Mouse (Mus musculus): ENCODE measurements at regions not wholly inside any gene's neighbourhood (a gene's known extent, or its start where the extent isn't known, plus 50 kb on each side); places are given as distances from the start of the nearest gene placed in this dataset.

- ATAC-seq (replicated peaks; ENCODE audit: low read depth, poor library complexity, severe bottlenecking): no peak
Observed at GRCm38 (mm10) chr4:22274178-22274577, 83.2 kb upstream of the Fbxl4 start.

GRCm38 (mm10) chr4:22282536-22283323, 74.6 kb upstream of the Fbxl4 start:
- no peak for ATAC-seq (replicated peaks; ENCODE audit: low read depth, poor library complexity, severe bottlenecking)

- ATAC-seq (replicated peaks; ENCODE audit: low read depth, poor library complexity, severe bottlenecking): no peak
Observed at GRCm38 (mm10) chr4:22292169-22292568, 65.2 kb upstream of the Fbxl4 start.

- no peak for ATAC-seq (replicated peaks; ENCODE audit: low read depth, poor library complexity, severe bottlenecking)
Observed at GRCm38 (mm10) chr4:22300206-22300605, 57.1 kb upstream of the Fbxl4 start.

- no peak for ATAC-seq (replicated peaks; ENCODE audit: low read depth, poor library complexity, severe bottlenecking)
Observed at GRCm38 (mm10) chr4:22301148-22301942, 56.0 kb upstream of the Fbxl4 start.

- no peak for ATAC-seq (replicated peaks; ENCODE audit: low read depth, poor library complexity, severe bottlenecking)
Observed at GRCm38 (mm10) chr4:22301943-22302215, 55.5 kb upstream of the Fbxl4 start.

GRCm38 (mm10) chr4:22302262-22302661, 55.1 kb upstream of the Fbxl4 start:
- ATAC-seq (replicated peaks; ENCODE audit: low read depth, poor library complexity, severe bottlenecking): no peak

All from common myeloid progenitor, adult 5-6 weeks (primary cell).